Mouse (Mus musculus) testis, adult 2 months (tissue): Measurements from ENCODE around the gene Cfdp1.

Experiments used
- CTCF ChIP-seq: fragments of 200-500 bp; IDR thresholded peaks from 2 replicates; pipeline ENCODE4 v1.5.1; 2012; ENCODE audit warnings: low read depth, mild to moderate bottlenecking, inconsistent platforms, low read length, moderate library complexity; ENCODE audit not compliant: control insufficient read depth, insufficient read depth, insufficient replicate concordance
- POLR2A ChIP-seq: fragments of 200-500 bp; IDR thresholded peaks from 2 replicates; pipeline ENCODE4 v1.6.1; 2012; ENCODE audit warnings: low read depth, mild to moderate bottlenecking, inconsistent platforms, low read length, moderate library complexity; ENCODE audit not compliant: control insufficient read depth

DNA sequence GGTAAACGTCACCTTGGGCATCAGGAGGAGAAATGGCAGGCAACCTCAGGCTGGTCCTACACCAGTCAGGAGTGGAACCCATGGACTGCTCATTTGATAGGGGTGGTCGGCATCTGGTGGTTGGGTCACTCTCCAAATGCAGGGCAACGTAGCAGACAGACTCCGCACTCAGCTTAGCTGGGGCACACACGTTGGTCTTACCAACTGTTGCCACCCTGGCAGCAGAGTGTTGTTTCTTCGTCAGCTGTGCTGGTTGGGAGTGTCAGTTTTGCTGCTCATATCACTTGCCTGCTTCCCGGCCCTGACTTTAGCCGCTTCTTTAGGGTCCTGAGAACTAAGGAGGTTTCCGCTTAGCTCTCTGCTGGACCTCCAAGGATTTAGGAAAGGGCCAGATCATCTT is 96.5 kb downstream of the Cfdp1 start:
- no peak for TF ChIP-seq POLR2A
- TF ChIP-seq CTCF = no peak
